Mouse (Mus musculus) testis, adult 2 months (tissue): ENCODE measurements around the gene Nr4a3. TPM values are rescaled to one million over a fixed set of nuclear protein-coding genes. Genes with fewer than 3 reads are reported as not detected.

Experiments
- H3K27ac ChIP-seq: fragments of 200-500 bp; 2 replicates; pipeline ENCODE4 v1.5.1; 2012; ENCODE audit warnings: low read depth, low read length; ENCODE audit not compliant: control insufficient read depth, insufficient read depth
- H3K27me3 ChIP-seq: fragments of 200-500 bp; 2 replicates; pipeline ENCODE4 v1.6.1; 2012; ENCODE audit warnings: mild to moderate bottlenecking, low read length, moderate library complexity; ENCODE audit not compliant: control insufficient read depth, insufficient read depth
- H3K36me3 ChIP-seq: fragments of 200-500 bp; 2 replicates; pipeline ENCODE4 v1.6.1; 2012; ENCODE audit warnings: mild to moderate bottlenecking, low read length; ENCODE audit not compliant: control insufficient read depth, insufficient read depth
- H3K4me1 ChIP-seq: fragments of 200-500 bp; 2 replicates; pipeline ENCODE4 v1.6.1; 2012; ENCODE audit warnings: low read length; ENCODE audit not compliant: control insufficient read depth, insufficient read depth
- H3K4me3 ChIP-seq: fragments of 200-500 bp; 2 replicates; pipeline ENCODE4 v1.5.1; 2012; ENCODE audit warnings: low read depth, mild to moderate bottlenecking, low read length, moderate library complexity, mixed read lengths; ENCODE audit not compliant: control insufficient read depth
- CTCF ChIP-seq: fragments of 200-500 bp; IDR thresholded peaks from 2 replicates; pipeline ENCODE4 v1.5.1; 2012; ENCODE audit warnings: low read depth, mild to moderate bottlenecking, inconsistent platforms, low read length, moderate library complexity; ENCODE audit not compliant: control insufficient read depth, insufficient read depth, insufficient replicate concordance
- POLR2A ChIP-seq: fragments of 200-500 bp; IDR thresholded peaks from 2 replicates; pipeline ENCODE4 v1.6.1; 2012; ENCODE audit warnings: low read depth, mild to moderate bottlenecking, inconsistent platforms, low read length, moderate library complexity; ENCODE audit not compliant: control insufficient read depth
- polyA plus RNA-seq: library from polyadenylated mRNA; depleted of rRNA; stranded (reverse); fragments of >200 nt; gene quantifications from 2 replicates; pipeline ENCODE4 v1.2.3, GENCODE M21; 2012

Nr4a3 gene
- polyA plus RNA-seq, 1 experiment: 4.0 TPM

GRCm38 (mm10) chr4:48073325-48073724, 28.4 kb downstream of the Nr4a3 start:
- H3K4me3 ChIP-seq: no peak overlapping the region
- H3K4me1 ChIP-seq: no peaks in the 10 kb centered on the region
- H3K27ac ChIP-seq: no peak overlapping the region
- no peak for TF ChIP-seq CTCF
- no peak for TF ChIP-seq POLR2A
- H3K27me3 ChIP-seq: no peaks in the 10 kb centered on the region
- H3K36me3 ChIP-seq: no peaks in the 10 kb centered on the region

- no peaks in the 10 kb centered on the region for H3K27me3 ChIP-seq
- H3K27ac ChIP-seq: no peak overlapping the region
- no peak for TF ChIP-seq POLR2A
Measured at GRCm38 (mm10) chr4:48074451-48075240, 29.7 kb downstream of the Nr4a3 start.

GRCm38 (mm10) chr4:48076693-48077471, 31.9 kb downstream of the Nr4a3 start:
- H3K36me3 ChIP-seq: no peaks in the 10 kb centered on the region
- H3K27me3 ChIP-seq: no peaks in the 10 kb centered on the region

More at GRCm38 (mm10) chr4:48074451-48075240, 29.7 kb downstream of the Nr4a3 start:
- H3K4me1 ChIP-seq: no peaks in the 10 kb centered on the region
- no peak overlapping the region for H3K4me3 ChIP-seq
- H3K36me3 ChIP-seq: no peaks in the 10 kb centered on the region

GRCm38 (mm10) chr4:48078213-48078612, 33.3 kb downstream of the Nr4a3 start:
- no peaks in the 10 kb centered on the region for H3K4me1 ChIP-seq
- no peak overlapping the region for H3K27ac ChIP-seq
- H3K4me3 ChIP-seq: no peak overlapping the region
- no peaks in the 10 kb centered on the region for H3K36me3 ChIP-seq
- no peaks in the 10 kb centered on the region for H3K27me3 ChIP-seq
- no peak for TF ChIP-seq CTCF
- no peak for TF ChIP-seq POLR2A

More at GRCm38 (mm10) chr4:48076693-48077471, 31.9 kb downstream of the Nr4a3 start:
- Histone ChIP-seq H3K4me1 (no peaks in the 10 kb centered on the region), H3K27ac (no peak overlapping the region), H3K4me3 (no peak overlapping the region)
- TF ChIP-seq POLR2A (no peak), CTCF (no peak)

GRCm38 (mm10) chr4:48079285-48080039, 34.5 kb downstream of the Nr4a3 start:
- H3K4me1 ChIP-seq: no peaks in the 10 kb centered on the region
- TF ChIP-seq POLR2A (no peak), CTCF (no peak)
- no peak overlapping the region for H3K27ac ChIP-seq
- no peaks in the 10 kb centered on the region for H3K36me3 ChIP-seq
- H3K4me3 ChIP-seq: no peak overlapping the region
- H3K27me3 ChIP-seq: no peaks in the 10 kb centered on the region

- Histone ChIP-seq H3K4me1 (no peaks in the 10 kb centered on the region), H3K36me3 (no peaks in the 10 kb centered on the region), H3K4me3 (no peak overlapping the region), H3K27me3 (no peaks in the 10 kb centered on the region), H3K27ac (no peak overlapping the region)
- TF ChIP-seq POLR2A: no peak
- TF ChIP-seq CTCF: no peak
Measured at GRCm38 (mm10) chr4:48083452-48083851, 38.5 kb downstream of the Nr4a3 start.

- no peak for TF ChIP-seq POLR2A
- no peak for TF ChIP-seq CTCF
- H3K4me1 ChIP-seq: no peaks in the 10 kb centered on the region
- H3K27ac ChIP-seq: no peak overlapping the region
Measured at GRCm38 (mm10) chr4:48086609-48087008, 41.7 kb downstream of the Nr4a3 start.

More at GRCm38 (mm10) chr4:48086609-48087008, 41.7 kb downstream of the Nr4a3 start:
- H3K36me3 ChIP-seq: no peaks in the 10 kb centered on the region
- H3K4me3 ChIP-seq: no peak overlapping the region
- no peaks in the 10 kb centered on the region for H3K27me3 ChIP-seq
